Mouse (Mus musculus): ENCODE measurements around the gene Ppp6r1. TPM values are rescaled to one million over a fixed set of nuclear protein-coding genes. Genes with fewer than 3 reads are reported as not detected.
"Not testable (repeated sequence)": the region's sequence is repeated elsewhere in the genome, so short reads cannot be mapped to it uniquely, and the experiment has no call there.

Gene Ppp6r1
- polyA plus RNA-seq, 1 experiment from 2014 or later: 9.2 TPM

- Histone ChIP-seq H3K27ac (no peak overlapping the region), H3K27me3 (no peaks in the 10 kb centered on the region), H3K4me2 (no peak overlapping the region), H3K4me3 (no peak overlapping the region), H3K9me3 (no peaks in the 10 kb centered on the region), H3K9ac (no peak overlapping the region), H3K36me3 (no peaks in the 10 kb centered on the region), H3K4me1 (no peaks in the 10 kb centered on the region)
- ATAC-seq (ENCODE audit: borderline replicate concordance, extremely low read depth, low FRiP score, low TSS enrichment): no peak
- 74% methylated on average over 12 of the region's 12 CpGs for WGBS
These were observed 46.9 kb downstream of the Ppp6r1 start for GRCm38 (mm10) chr7:4611921-4612341.

GRCm38 (mm10) chr7:4611511-4611910, 47.3 kb downstream of the Ppp6r1 start:
- ATAC-seq (ENCODE audit: borderline replicate concordance, extremely low read depth, low FRiP score, low TSS enrichment): no peak
- Histone ChIP-seq H3K4me2 (no peak overlapping the region), H3K4me1 (no peaks in the 10 kb centered on the region), H3K27me3 (no peaks in the 10 kb centered on the region), H3K27ac (no peak overlapping the region), H3K9me3 (no peaks in the 10 kb centered on the region), H3K9ac (no peak overlapping the region), H3K4me3 (no peak overlapping the region), H3K36me3 (no peaks in the 10 kb centered on the region)
- WGBS: 74% methylated on average over 12 of the region's 12 CpGs

GRCm38 (mm10) chr7:4608002-4608401, 50.8 kb downstream of the Ppp6r1 start:
- no peaks in the 10 kb centered on the region for H3K36me3 ChIP-seq
- no peaks in the 10 kb centered on the region for H3K27me3 ChIP-seq
- no peak overlapping the region for H3K9ac ChIP-seq
- no peak overlapping the region for H3K4me2 ChIP-seq
- no peak for ATAC-seq (ENCODE audit: borderline replicate concordance, extremely low read depth, low FRiP score, low TSS enrichment)
- no peaks in the 10 kb centered on the region for H3K9me3 ChIP-seq
- H3K4me3 ChIP-seq: no peak overlapping the region
- WGBS: 53% methylated on average over 5 of the region's 5 CpGs
- H3K27ac ChIP-seq: no peak overlapping the region
- H3K4me1 ChIP-seq: no peaks in the 10 kb centered on the region

GRCm38 (mm10) chr7:4603873-4604272, 54.9 kb downstream of the Ppp6r1 start, which contains the start of gene Ptprh:
Ptprh (minus strand) TSS chr7:4604041.
- H3K4me3 ChIP-seq: no peak within 1 kb of the TSS
- 43% methylated on average over 6 of the region's 6 CpGs for WGBS
- H3K36me3 ChIP-seq: no peaks in the 10 kb centered on the region
- no peak within 1 kb of the TSS for H3K27ac ChIP-seq
- no peaks in the 10 kb centered on the region for H3K27me3 ChIP-seq
- no peaks in the 10 kb centered on the region for H3K9me3 ChIP-seq
- no peak within 1 kb of the TSS for H3K9ac ChIP-seq
- H3K4me1 ChIP-seq: no peaks in the 10 kb centered on the region
- no peak within 1 kb of the TSS for H3K4me2 ChIP-seq
- ATAC-seq (ENCODE audit: borderline replicate concordance, extremely low read depth, low FRiP score, low TSS enrichment): no peak

- H3K4me1 ChIP-seq: no peaks in the 10 kb centered on the region
- 77% methylated on average over 6 of the region's 6 CpGs for WGBS
- H3K27me3 ChIP-seq: no peaks in the 10 kb centered on the region
- H3K9me3 ChIP-seq: no peaks in the 10 kb centered on the region
- H3K4me2 ChIP-seq: no peak overlapping the region
- no peak overlapping the region for H3K9ac ChIP-seq
- ATAC-seq (ENCODE audit: borderline replicate concordance, extremely low read depth, low FRiP score, low TSS enrichment): no peak
- no peaks in the 10 kb centered on the region for H3K36me3 ChIP-seq
- no peak overlapping the region for H3K27ac ChIP-seq
- no peak overlapping the region for H3K4me3 ChIP-seq
These were observed 55.9 kb downstream of the Ppp6r1 start for GRCm38 (mm10) chr7:4602969-4603368.

GRCm38 (mm10) chr7:4597046-4597445, 61.8 kb downstream of the Ppp6r1 start:
- ATAC-seq (ENCODE audit: borderline replicate concordance, extremely low read depth, low FRiP score, low TSS enrichment); H3K36me3 ChIP-seq; H3K4me2 ChIP-seq; H3K27me3 ChIP-seq; H3K27ac ChIP-seq; H3K4me1 ChIP-seq; H3K4me3 ChIP-seq; H3K9me3 ChIP-seq; H3K9ac ChIP-seq: not testable (repeated sequence)
- WGBS: 61% methylated on average over 4 of the region's 4 CpGs

Other genes with a start within 250 kb of the Ppp6r1 start
- gene Rdh13, start 213.4 kb downstream of the Ppp6r1 start, polyA plus RNA-seq (2015; fragmentation: Nextera tagmentation; extraction: Ambion mirVana): 20.9 and 22.1 TPM in 2 replicates
- 14.1 and 15.5 TPM in 2 replicates for gene Eps8l1, start 198.3 kb downstream of the Ppp6r1 start, polyA plus RNA-seq (2015; fragmentation: Nextera tagmentation; extraction: Ambion mirVana)
- gene Ppp1r12c, start 157.3 kb downstream of the Ppp6r1 start, polyA plus RNA-seq (2015; fragmentation: Nextera tagmentation; extraction: Ambion mirVana): 41.6 and 49.0 TPM in 2 replicates
- gene Tnnt1, start 142.6 kb downstream of the Ppp6r1 start, polyA plus RNA-seq (2015; fragmentation: Nextera tagmentation; extraction: Ambion mirVana): 13.4 and 23.1 TPM in 2 replicates
- gene Tnni3, start 134.8 kb downstream of the Ppp6r1 start, polyA plus RNA-seq (2015; fragmentation: Nextera tagmentation; extraction: Ambion mirVana): 79.8 and 114 TPM in 2 replicates
- gene Dnaaf3, start 126.6 kb downstream of the Ppp6r1 start, polyA plus RNA-seq (2015; fragmentation: Nextera tagmentation; extraction: Ambion mirVana): 2.9 and 3.2 TPM in 2 replicates
- gene Syt5, start 111.5 kb downstream of the Ppp6r1 start, polyA plus RNA-seq (2015; fragmentation: Nextera tagmentation; extraction: Ambion mirVana): 4.8 and 5.7 TPM in 2 replicates
- gene Ptprh, start 55.0 kb downstream of the Ppp6r1 start, polyA plus RNA-seq (2015; fragmentation: Nextera tagmentation; extraction: Ambion mirVana): not detected in 2 replicates
- 0.76 and 1.00 TPM in 2 replicates for gene Tmem86b, start 27.6 kb downstream of the Ppp6r1 start, polyA plus RNA-seq (2015; fragmentation: Nextera tagmentation; extraction: Ambion mirVana)
- 99.4 and 99.6 TPM in 2 replicates for gene Hspbp1, start 26.0 kb upstream of the Ppp6r1 start, polyA plus RNA-seq (2015; fragmentation: Nextera tagmentation; extraction: Ambion mirVana)
- gene Brsk1, start 31.6 kb upstream of the Ppp6r1 start, polyA plus RNA-seq (2015; fragmentation: Nextera tagmentation; extraction: Ambion mirVana): 0.87 and 1.1 TPM in 2 replicates
- gene Tmem150b, start 66.2 kb upstream of the Ppp6r1 start, polyA plus RNA-seq (2015; fragmentation: Nextera tagmentation; extraction: Ambion mirVana): 0.07 and 0.10 TPM in 2 replicates
- gene Kmt5c, start 81.1 kb upstream of the Ppp6r1 start, polyA plus RNA-seq (2015; fragmentation: Nextera tagmentation; extraction: Ambion mirVana): 53.9 and 60.3 TPM in 2 replicates
- 62.9 and 64.1 TPM in 2 replicates for gene Cox6b2, start 94.1 kb upstream of the Ppp6r1 start, polyA plus RNA-seq (2015; fragmentation: Nextera tagmentation; extraction: Ambion mirVana)
- not detected in 2 replicates for gene Fam71e2, start 112.3 kb upstream of the Ppp6r1 start, polyA plus RNA-seq (2015; fragmentation: Nextera tagmentation; extraction: Ambion mirVana)
- 0.19 and 0.26 TPM in 2 replicates for gene Il11, start 123.8 kb upstream of the Ppp6r1 start, polyA plus RNA-seq (2015; fragmentation: Nextera tagmentation; extraction: Ambion mirVana)
- gene Tmem190, start 123.9 kb upstream of the Ppp6r1 start, polyA plus RNA-seq (2015; fragmentation: Nextera tagmentation; extraction: Ambion mirVana): 0.57 and 0.76 TPM in 2 replicates
- gene Tmem238, start 130.6 kb upstream of the Ppp6r1 start, polyA plus RNA-seq (2015; fragmentation: Nextera tagmentation; extraction: Ambion mirVana): 20.8 and 21.4 TPM in 2 replicates
- 314 and 334 TPM in 2 replicates for gene Rpl28, start 133.9 kb upstream of the Ppp6r1 start, polyA plus RNA-seq (2015; fragmentation: Nextera tagmentation; extraction: Ambion mirVana)
- gene Ube2s, start 153.6 kb upstream of the Ppp6r1 start, polyA plus RNA-seq (2015; fragmentation: Nextera tagmentation; extraction: Ambion mirVana): 409 and 411 TPM in 2 replicates
- gene Shisa7, start 185.7 kb upstream of the Ppp6r1 start, polyA plus RNA-seq (2015; fragmentation: Nextera tagmentation; extraction: Ambion mirVana): 0.94 and 1.3 TPM in 2 replicates
- gene Isoc2b, start 211.2 kb upstream of the Ppp6r1 start, polyA plus RNA-seq (2015; fragmentation: Nextera tagmentation; extraction: Ambion mirVana): 10.6 and 12.3 TPM in 2 replicates
- gene Isoc2a, start 218.1 kb upstream of the Ppp6r1 start, polyA plus RNA-seq (2015; fragmentation: Nextera tagmentation; extraction: Ambion mirVana): 0.63 and 0.81 TPM in 2 replicates
- gene Gm36210, start 247.5 kb upstream of the Ppp6r1 start, polyA plus RNA-seq (2015; fragmentation: Nextera tagmentation; extraction: Ambion mirVana): 0.16 TPM in 1 of 2 replicates, not detected in the other